Mouse (Mus musculus) E14TG2a.4 (cell line): ENCODE measurements around the gene Gm20498.
"Not testable (repeated sequence)": the region's sequence is repeated elsewhere in the genome, so short reads cannot be mapped to it uniquely, and the experiment has no call there.

ENCODE experiments used
- CTCF ChIP-seq: conservative IDR thresholded peaks from 2 replicates; pipeline ENCODE4 v1.5.1; 2014; ENCODE audit warnings: low read length
- NANOG ChIP-seq: IDR thresholded peaks from 2 replicates; pipeline ENCODE4 v1.6.1; 2014; ENCODE audit warnings: borderline replicate concordance, low read length, mixed read lengths

DNA sequence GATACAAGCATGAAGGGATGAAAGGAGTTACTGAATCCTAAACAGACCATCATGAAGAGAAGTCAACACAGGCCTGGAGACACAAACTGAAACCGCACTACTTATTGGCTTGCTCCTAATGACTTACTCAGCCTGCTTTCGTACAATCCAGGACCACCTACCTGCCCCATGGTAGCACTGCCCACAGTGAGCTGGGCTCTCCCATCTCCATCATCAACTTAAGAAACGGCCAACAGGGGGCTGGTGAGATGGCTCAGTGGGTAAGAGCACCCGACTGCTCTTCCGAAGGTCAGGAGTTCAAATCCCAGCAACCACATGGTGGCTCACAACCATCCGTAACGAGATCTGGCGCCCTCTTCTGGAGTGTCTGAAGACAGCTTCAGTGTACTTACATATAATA is 2.1 kb downstream of the Gm20498 start:
- not testable (repeated sequence) for TF ChIP-seq CTCF, NANOG
